Mouse (Mus musculus): ENCODE data around the gene Snrnp40. TPM values are rescaled to one million over a fixed set of nuclear protein-coding genes. Genes with fewer than 3 reads are reported as not detected.

The Snrnp40 gene
- polyA plus RNA-seq, 1 experiment from 2014 or later, result 251 TPM

- no peaks in the 10 kb centered on the region for H3K9me3 ChIP-seq (ENCODE audit: control insufficient read depth, low read length)
- peaks cover 22% of the 10 kb centered on the region for H3K36me3 ChIP-seq (ENCODE audit: control insufficient read depth, insufficient read depth, low read length)
- 93% methylated on average over 7 of the region's 7 CpGs for whole genome bisulfite sequencing
- ATAC-seq (ENCODE audit: insufficient number of reproducible peaks, low FRiP score, low TSS enrichment, low read depth), result no peak
- DNase-seq (ENCODE audit: low spot score), result no peak
- H3K27me3 ChIP-seq (ENCODE audit: control insufficient read depth, insufficient read depth, low read length), result no peaks in the 10 kb centered on the region
- no peak overlapping the region for H3K27ac ChIP-seq (replicated peaks; ENCODE audit: low read depth, low read length)
- no peak overlapping the region for H3K4me3 ChIP-seq (ENCODE audit: low read depth, low read length)
- no peaks in the 10 kb centered on the region for H3K4me1 ChIP-seq (ENCODE audit: control insufficient read depth, insufficient read depth, low read length)
- no peak overlapping the region for H3K9ac ChIP-seq (ENCODE audit: low read length)
- H3K4me2 ChIP-seq (ENCODE audit: low read depth, severe bottlenecking), result no peak overlapping the region
These were observed 30.0 kb downstream of the Snrnp40 start for GRCm38 (mm10) chr4:130389927-130390326.

DNA sequence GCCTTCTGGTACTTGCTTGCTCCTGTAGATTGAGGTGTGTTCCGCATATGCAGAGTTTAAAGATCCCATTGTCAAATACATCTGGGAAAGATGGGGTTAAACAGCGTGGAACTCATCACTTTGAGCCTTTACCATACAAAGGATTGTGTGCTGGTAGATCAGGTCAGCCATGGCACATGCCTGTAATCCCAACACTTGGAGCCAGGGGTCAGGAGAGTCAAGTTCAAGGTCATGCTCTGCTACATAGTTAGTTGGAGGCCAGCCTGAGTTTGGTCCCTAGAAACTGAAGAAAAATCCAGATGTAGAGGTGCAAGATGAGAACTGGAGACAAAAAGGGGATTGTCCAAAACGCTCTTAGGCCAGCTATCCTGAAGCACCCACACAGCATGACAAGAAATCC is 31.3 kb downstream of the Snrnp40 start:
- H3K4me1 ChIP-seq (ENCODE audit: control insufficient read depth, insufficient read depth, low read length), result no peaks in the 10 kb centered on the region
- peaks cover 18% of the 10 kb centered on the region for H3K36me3 ChIP-seq (ENCODE audit: control insufficient read depth, insufficient read depth, low read length)
- H3K9ac ChIP-seq (ENCODE audit: low read length), result no peak overlapping the region
- no peaks in the 10 kb centered on the region for H3K27me3 ChIP-seq (ENCODE audit: control insufficient read depth, insufficient read depth, low read length)
- WGBS, result 75% methylated on average over 3 of the region's 3 CpGs
- peak; percentile 38 for DNase-seq (ENCODE audit: low spot score)
- H3K9me3 ChIP-seq (ENCODE audit: control insufficient read depth, low read length), result no peaks in the 10 kb centered on the region
- H3K4me3 ChIP-seq (ENCODE audit: low read depth, low read length), result no peak overlapping the region
- ATAC-seq (ENCODE audit: insufficient number of reproducible peaks, low FRiP score, low TSS enrichment, low read depth), result no peak
- no peak overlapping the region for H3K27ac ChIP-seq (replicated peaks; ENCODE audit: low read depth, low read length)
- H3K4me2 ChIP-seq (ENCODE audit: low read depth, severe bottlenecking), result no peak overlapping the region

Other genes with a start within 250 kb of the Snrnp40 start
- gene Hcrtr1, start 220.8 kb upstream of the Snrnp40 start, polyA plus RNA-seq (2014; fragmentation: Nextera tagmentation; extraction: Ambion mirVana), result not detected in 2 replicates
- 6.3 and 6.9 TPM in 2 replicates for gene Tinagl1, start 185.0 kb upstream of the Snrnp40 start, polyA plus RNA-seq (2014; fragmentation: Nextera tagmentation; extraction: Ambion mirVana)
- not detected in 2 replicates for gene Gm853, start 137.7 kb upstream of the Snrnp40 start, polyA plus RNA-seq (2014; fragmentation: Nextera tagmentation; extraction: Ambion mirVana)
- gene Serinc2, start 80.9 kb upstream of the Snrnp40 start, polyA plus RNA-seq (2014; fragmentation: Nextera tagmentation; extraction: Ambion mirVana), result 123 and 136 TPM in 2 replicates
- 4.6 and 5.1 TPM in 2 replicates for gene Fabp3, start 51.5 kb upstream of the Snrnp40 start, polyA plus RNA-seq (2014; fragmentation: Nextera tagmentation; extraction: Ambion mirVana)
- gene Gm10570, start 51.5 kb upstream of the Snrnp40 start, polyA plus RNA-seq (2014; fragmentation: Nextera tagmentation; extraction: Ambion mirVana), result not detected in 2 replicates
- 82.6 and 88.9 TPM in 2 replicates for gene Zcchc17, start 189 bp upstream of the Snrnp40 start, polyA plus RNA-seq (2014; fragmentation: Nextera tagmentation; extraction: Ambion mirVana)
- gene Nkain1, start 214.0 kb downstream of the Snrnp40 start, polyA plus RNA-seq (2014; fragmentation: Nextera tagmentation; extraction: Ambion mirVana), result 8.8 and 8.9 TPM in 2 replicates